Mouse (Mus musculus): Measurements from ENCODE around the gene Pclaf.

DNA sequence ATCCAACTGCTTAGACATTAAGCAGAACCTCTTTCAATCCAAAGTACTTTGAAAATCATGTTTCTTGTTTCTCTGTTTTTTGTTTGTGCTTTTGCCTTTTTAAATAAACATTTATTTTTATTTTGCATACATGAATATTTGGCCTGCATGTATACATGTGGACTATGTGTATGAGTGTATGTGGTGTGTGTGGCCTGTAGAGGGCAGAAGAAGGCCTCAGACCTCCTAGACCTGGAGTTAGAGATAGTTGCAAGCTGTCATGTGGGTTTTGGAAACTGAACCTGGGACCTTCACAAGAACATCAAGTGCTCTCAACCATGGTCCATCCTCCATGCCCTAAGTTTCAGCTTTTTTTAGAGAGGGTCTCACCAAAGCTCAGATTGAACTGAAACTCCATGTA lies 13.4 kb downstream of the Pclaf start:
- TF ChIP-seq POLR2A (IDR thresholded peaks at IDR 0.05; ENCODE audit: borderline replicate concordance, low read depth, low read length) (no peak), CTCF (IDR thresholded peaks at IDR 0.05; ENCODE audit: low read depth, low read length) (no peak)

All from bone marrow macrophage, adult 2 months (primary cell).